Mouse (Mus musculus): ENCODE data around the gene Ppp1r13l.

Ppp1r13l gene

GRCm38 (mm10) chr7:19413525-19413924, 54.0 kb downstream of the Ppp1r13l start:
- DNase-seq (ENCODE audit: low read depth, low spot score), result no peak

GRCm38 (mm10) chr7:19416590-19416989, 57.0 kb downstream of the Ppp1r13l start:
- no peak for DNase-seq (ENCODE audit: low read depth, low spot score)

DNA sequence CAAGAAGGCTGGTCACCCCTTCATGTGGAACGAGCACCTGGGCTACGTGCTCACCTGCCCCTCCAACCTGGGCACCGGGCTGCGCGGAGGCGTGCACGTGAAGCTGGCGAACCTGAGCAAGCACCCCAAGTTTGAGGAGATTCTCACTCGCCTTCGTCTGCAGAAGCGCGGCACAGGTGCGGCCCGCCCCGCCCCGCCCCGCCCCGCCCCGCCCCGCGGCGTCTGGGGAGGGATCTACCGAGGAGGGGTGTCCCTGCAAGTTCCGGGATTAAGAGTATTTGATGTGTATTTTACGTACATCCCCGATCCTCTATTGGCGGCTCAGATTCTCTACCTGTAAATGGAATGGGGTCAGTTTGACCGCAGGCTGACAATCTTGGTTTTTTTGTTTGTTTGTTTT, 60.6 kb downstream of the Ppp1r13l start:
- no peak for DNase-seq (ENCODE audit: low read depth, low spot score)

DNA sequence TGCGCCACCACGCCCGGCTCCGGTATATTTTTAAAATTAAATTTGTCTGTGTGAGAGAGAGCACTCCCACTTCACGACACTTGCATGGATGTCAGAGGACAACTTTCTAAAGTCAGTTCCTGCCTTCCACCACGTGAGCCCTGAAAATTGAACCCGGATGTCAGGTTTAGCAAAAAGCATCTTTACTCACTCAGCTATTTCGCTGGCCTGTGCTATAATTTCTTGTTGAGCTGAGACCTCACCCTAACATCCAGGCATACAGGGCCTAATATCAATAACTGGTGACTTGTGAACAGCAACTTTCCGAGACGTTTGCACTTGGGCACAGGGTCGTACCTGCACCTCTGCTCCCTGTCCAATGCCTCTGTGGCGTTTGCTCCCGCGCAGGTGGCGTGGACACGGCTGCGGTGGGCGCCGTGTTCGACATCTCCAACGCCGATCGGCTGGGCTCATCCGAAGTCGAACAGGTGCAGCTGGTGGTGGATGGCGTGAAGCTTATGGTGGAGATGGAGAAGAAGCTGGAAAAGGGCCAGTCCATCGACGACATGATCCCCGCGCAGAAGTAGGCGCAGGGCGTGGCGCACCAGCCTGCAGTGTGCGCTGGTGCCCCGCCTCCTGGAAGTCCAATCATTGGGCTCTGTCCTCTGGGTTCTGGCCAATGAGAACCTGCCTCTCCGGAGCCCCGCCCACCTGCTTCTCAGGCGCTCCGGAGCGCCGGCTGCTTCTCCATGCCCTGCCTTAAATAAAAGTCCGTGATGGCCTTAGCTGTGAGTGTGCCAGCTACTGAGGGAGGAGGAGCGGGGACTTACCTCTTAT, 61.5 kb downstream of the Ppp1r13l start:
- DNase-seq (ENCODE audit: low read depth, low spot score), result peak; percentile 80

DNA sequence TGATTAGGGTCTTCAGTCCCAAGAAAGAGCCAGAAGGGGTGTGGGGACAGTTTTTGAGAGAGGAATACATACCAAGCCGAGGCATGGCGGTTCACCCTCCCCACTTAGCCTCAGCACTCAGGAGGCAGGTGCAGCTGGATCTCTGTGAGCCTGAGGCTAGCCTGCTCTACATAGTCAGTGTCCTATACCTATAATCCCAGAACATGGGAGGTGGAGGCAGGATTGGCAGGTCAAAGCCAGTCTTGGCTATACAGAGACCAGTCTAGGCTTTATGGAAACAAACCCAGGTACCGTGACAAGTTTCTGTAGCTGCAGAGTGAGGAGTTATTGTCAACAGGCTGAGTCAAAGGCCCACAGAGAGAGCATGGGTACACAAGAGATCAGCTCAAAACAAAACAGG, 63.5 kb downstream of the Ppp1r13l start:
- no peak for DNase-seq (ENCODE audit: low read depth, low spot score)

DNA sequence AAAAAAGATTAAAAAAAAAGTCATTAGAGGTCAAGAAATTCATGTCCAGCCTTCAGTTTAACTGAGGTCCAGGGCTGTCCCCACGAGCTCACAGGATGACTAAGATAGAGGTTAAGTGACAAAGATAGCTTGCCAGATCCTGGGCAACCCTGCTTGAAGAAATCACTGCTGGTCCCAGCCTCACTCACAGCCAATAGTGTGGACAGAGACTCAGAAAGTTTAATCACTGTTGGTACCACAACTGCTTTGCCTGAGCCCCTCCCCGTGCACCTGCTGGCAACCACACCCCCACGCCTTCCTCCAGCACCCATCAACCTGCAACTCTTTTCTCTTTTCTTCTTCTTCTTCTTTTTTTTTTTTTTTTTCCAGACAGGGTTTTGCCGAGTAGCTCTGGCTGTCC, 64.5 kb downstream of the Ppp1r13l start:
- DNase-seq (ENCODE audit: low read depth, low spot score), result no peak

DNA sequence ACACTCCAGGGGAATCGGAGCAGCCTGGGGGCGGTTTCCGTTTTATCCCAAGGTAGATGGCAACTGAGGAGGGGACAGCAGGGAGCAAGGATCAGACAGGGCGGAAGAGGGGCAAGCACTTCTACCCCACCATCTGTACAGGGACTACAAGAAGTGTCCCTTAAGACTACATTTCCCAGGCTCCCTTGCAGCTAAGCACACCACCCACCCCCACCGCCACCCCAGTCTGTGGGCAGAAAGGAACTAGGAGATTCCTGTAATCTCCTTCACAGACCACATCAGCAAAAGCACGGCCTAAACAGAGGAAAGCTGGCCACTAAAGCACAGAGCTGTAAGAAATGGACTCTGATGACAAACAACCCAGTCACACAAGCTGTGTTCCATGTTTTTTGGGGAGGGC, 66.8 kb downstream of the Ppp1r13l start:
- DNase-seq (ENCODE audit: low read depth, low spot score), result no peak

GRCm38 (mm10) chr7:19426888-19427287, 67.3 kb downstream of the Ppp1r13l start:
- DNase-seq (ENCODE audit: low read depth, low spot score), result no peak
